Mouse (Mus musculus): Measurements from ENCODE around the gene Atp13a1.

The Atp13a1 gene

DNA sequence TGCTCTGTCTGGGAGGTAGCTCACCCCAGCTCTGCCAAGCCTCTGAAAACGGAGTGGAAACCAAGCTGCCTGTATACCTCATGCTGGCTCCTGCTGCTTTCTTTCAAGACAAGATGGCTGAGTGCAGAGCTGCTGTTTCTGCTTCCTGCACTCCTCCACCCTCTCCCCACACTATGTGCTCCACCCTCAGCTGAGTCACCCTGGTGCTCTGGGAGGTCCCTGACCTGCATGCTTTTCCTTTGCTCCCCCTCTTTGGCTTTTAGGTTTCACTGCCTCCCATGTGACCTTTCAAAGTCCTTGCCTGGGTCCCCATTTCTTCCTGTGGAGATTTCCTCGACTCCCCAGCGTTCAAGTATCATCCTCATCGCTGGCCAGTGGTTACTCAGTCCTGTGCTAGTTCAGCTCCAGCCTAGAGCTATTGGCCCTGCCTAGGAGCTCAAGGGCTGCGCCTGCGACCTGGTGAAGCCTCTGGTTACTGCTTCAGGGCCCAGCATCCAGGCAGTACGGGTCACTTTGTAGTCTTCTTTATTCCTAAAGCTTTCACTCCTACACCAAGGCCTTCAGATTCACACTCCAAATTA is 60.1 kb downstream of the Atp13a1 start:
- no peak for DNase-seq

DNA sequence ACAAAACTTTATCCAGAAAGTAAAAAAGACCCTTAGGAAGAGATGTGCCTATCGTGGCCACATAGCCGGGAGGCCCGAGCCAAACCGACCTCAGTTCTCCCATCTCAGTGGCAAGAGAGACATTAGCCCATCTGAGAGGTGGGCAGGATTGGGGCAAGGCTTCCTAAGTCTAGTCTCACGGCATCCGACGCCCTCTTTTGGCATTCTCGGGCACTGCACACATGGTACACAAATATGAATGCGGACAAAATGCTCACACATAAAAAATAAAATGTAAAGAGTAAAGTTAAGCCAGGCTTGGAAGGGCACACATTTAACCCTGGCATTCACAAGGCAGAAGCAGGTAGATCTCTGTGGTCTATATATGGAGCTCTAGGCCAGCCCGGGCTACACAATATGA is 62.9 kb downstream of the Atp13a1 start:
- no peak for DNase-seq
